Mouse (Mus musculus) 3134 (cell line): ENCODE measurements at regions not wholly inside any gene's neighbourhood (a gene's known extent, or its start where the extent isn't known, plus 50 kb on each side); places are given as distances from the start of the nearest gene placed in this dataset.

Experiments
- DNase-seq: peaks from one replicate; pipeline ENCODE4 v3.0.0-alpha.2; 2011; ENCODE audit warnings: low spot score; ENCODE audit not compliant: insufficient read length; ENCODE audit errors: extremely low read depth

- no peak for DNase-seq
Observed at GRCm38 (mm10) chr17:60509122-60509521, 1496.0 kb upstream of the Nudt12 start.

- DNase-seq: peak; percentile 26
Observed at GRCm38 (mm10) chr17:60468901-60469300, 1455.7 kb upstream of the Nudt12 start.

GRCm38 (mm10) chr17:60465041-60465440, 1451.9 kb upstream of the Nudt12 start:
- no peak for DNase-seq

GRCm38 (mm10) chr17:60452861-60453260, 1439.7 kb upstream of the Nudt12 start:
- DNase-seq: no peak

- peak; percentile 1 for DNase-seq
Observed at GRCm38 (mm10) chr17:60423570-60423969, 1410.4 kb upstream of the Nudt12 start.
